Mouse (Mus musculus): Measurements from ENCODE around the gene Siva1. TPM values are rescaled to one million over a fixed set of nuclear protein-coding genes. Genes with fewer than 3 reads are reported as not detected.

Siva1 gene
- 52.6 and 54.5 TPM in 2 replicates for polyA plus RNA-seq (2015; fragmentation: Nextera tagmentation; extraction: Ambion mirVana)

DNA sequence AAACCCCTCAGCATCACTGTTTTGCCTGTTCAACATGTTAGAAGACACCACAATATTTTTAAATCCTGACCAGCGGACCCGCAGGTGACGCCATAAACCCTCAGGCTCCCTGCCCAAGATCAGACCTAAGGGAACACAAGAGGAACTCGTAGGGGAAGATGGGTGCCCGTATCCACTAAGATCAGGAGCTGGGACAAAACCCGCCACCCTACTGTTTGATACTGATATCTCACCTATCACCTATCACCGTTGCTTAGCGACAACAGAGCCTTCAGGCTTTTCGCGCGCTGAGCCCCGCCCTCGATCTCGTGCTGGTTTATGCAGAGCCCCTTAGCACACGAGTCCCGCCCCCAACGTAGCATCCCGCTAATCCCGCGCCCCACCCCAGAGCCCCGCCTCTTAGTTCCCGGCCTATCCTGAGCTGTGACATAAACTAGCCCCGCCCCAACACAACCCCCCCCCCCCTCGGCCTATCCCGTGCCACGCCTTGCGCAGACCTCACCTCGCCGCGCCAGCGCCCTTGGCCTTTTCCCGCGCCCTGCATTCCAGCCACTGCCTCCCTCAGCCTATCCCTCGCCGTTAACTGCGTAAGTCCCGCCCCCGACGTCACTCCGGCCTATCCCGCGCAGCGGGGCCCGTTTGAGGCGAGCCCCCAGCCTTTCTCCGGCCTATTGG, at the start of gene Siva1:
Gene Siva1 (plus strand): TSS at position 500 of the 675 bp plus-strand sequence.
- TF ChIP-seq CTCF (IDR thresholded peaks at IDR 0.05; ENCODE audit: low read depth), result 0 out of 2 replicates have a peak, but pooled peaks have one; percentile 7
- Histone ChIP-seq H3K27ac (ENCODE audit: low read depth, low read length) (peak within 1 kb of the TSS; percentile 73), H3K36me3 (ENCODE audit: control insufficient read depth, insufficient read depth) (0 out of 2 replicates have a peak, but pooled peaks cover 15% of the 10 kb centered on the region), H3K4me2 (replicated peaks; ENCODE audit: low read depth) (peak within 1 kb of the TSS; percentile 91), H3K9me3 (ENCODE audit: control insufficient read depth) (no peaks in the 10 kb centered on the region), H3K9ac (ENCODE audit: low read depth, low read length) (peak within 1 kb of the TSS; percentile 56), H3K4me1 (replicated peaks; ENCODE audit: control insufficient read depth, insufficient read depth, low read length) (no peaks in the 10 kb centered on the region), H3K27me3 (replicated peaks; ENCODE audit: control insufficient read depth, insufficient read depth, low read length) (no peaks in the 10 kb centered on the region), H3K4me3 (ENCODE audit: low read depth, low read length) (peak within 1 kb of the TSS; percentile 54)
- peak; percentile 98 for ATAC-seq
- 1% methylated on average over 45 of the region's 46 CpGs for WGBS

- no peak overlapping the region for H3K9ac ChIP-seq (ENCODE audit: low read depth, low read length)
Measured at GRCm38 (mm10) chr12:112594989-112595388, 49.5 kb upstream of the Siva1 start.

DNA sequence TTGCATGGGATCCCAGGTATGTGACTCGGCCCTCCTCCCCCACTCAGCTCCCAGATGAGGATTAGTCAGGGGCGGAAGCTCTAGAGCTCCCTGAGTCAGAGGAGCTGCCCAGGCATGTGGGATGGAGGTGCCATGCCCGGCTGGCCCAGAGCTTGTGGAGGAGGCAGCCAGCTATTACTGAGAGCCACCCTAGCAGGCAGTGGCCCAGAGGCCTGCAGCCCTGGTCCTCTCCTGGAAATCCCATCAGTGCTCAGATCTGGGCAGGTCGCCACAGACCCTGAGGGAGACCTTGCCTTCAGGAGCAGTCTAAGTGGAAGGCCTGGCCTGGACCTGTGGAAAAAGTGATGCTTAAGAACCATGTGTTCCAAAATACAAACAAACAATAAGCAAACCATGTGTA, 48.9 kb upstream of the Siva1 start:
- H3K4me1 ChIP-seq (replicated peaks; ENCODE audit: control insufficient read depth, insufficient read depth, low read length), result no peaks in the 10 kb centered on the region
- H3K4me2 ChIP-seq (replicated peaks; ENCODE audit: low read depth), result no peak overlapping the region
- no peak overlapping the region for H3K4me3 ChIP-seq (ENCODE audit: low read depth, low read length)
- H3K9me3 ChIP-seq (ENCODE audit: control insufficient read depth), result no peaks in the 10 kb centered on the region
- no peak for ATAC-seq
- no peak overlapping the region for H3K9ac ChIP-seq (ENCODE audit: low read depth, low read length)
- no peak overlapping the region for H3K27ac ChIP-seq (ENCODE audit: low read depth, low read length)
- 87% methylated on average over 4 of the region's 4 CpGs for WGBS
- no peak for TF ChIP-seq CTCF (IDR thresholded peaks at IDR 0.05; ENCODE audit: low read depth)
- H3K36me3 ChIP-seq (ENCODE audit: control insufficient read depth, insufficient read depth), result no peaks in the 10 kb centered on the region
- no peaks in the 10 kb centered on the region for H3K27me3 ChIP-seq (replicated peaks; ENCODE audit: control insufficient read depth, insufficient read depth, low read length)

More at GRCm38 (mm10) chr12:112594989-112595388, 49.5 kb upstream of the Siva1 start:
- no peak for TF ChIP-seq CTCF (IDR thresholded peaks at IDR 0.05; ENCODE audit: low read depth)
- WGBS, result 55% methylated on average over 4 of the region's 4 CpGs
- no peak overlapping the region for H3K27ac ChIP-seq (ENCODE audit: low read depth, low read length)
- H3K4me3 ChIP-seq (ENCODE audit: low read depth, low read length), result no peak overlapping the region
- no peak overlapping the region for H3K4me2 ChIP-seq (replicated peaks; ENCODE audit: low read depth)
- no peaks in the 10 kb centered on the region for H3K9me3 ChIP-seq (ENCODE audit: control insufficient read depth)
- no peaks in the 10 kb centered on the region for H3K36me3 ChIP-seq (ENCODE audit: control insufficient read depth, insufficient read depth)
- no peaks in the 10 kb centered on the region for H3K4me1 ChIP-seq (replicated peaks; ENCODE audit: control insufficient read depth, insufficient read depth, low read length)
- ATAC-seq, result no peak
- no peaks in the 10 kb centered on the region for H3K27me3 ChIP-seq (replicated peaks; ENCODE audit: control insufficient read depth, insufficient read depth, low read length)

DNA sequence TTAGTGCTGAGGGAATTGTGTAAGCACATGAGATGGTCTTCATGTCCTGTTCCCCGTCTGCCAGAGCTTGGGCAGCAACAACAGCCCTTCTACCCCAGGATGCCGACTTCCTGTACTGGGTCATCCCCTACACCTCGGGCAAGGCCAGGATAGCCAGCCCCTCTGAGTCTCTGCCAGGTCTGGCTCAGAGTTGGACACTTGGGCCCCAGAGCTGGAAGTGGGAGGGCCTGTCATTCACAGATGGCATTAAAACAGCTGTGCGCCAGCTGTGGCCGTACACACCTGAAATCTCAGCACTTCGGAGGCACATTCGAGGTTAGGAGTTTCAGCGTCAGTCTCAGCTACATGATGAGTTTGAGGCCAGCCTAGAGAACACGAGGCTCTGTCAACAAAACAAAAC, 48.0 kb upstream of the Siva1 start:
- ATAC-seq, result no peak
- Histone ChIP-seq H3K36me3 (ENCODE audit: control insufficient read depth, insufficient read depth) (no peaks in the 10 kb centered on the region; the same call in 1 of the 2 replicates), H3K9me3 (ENCODE audit: control insufficient read depth) (no peaks in the 10 kb centered on the region), H3K4me1 (replicated peaks; ENCODE audit: control insufficient read depth, insufficient read depth, low read length) (no peaks in the 10 kb centered on the region), H3K4me2 (replicated peaks; ENCODE audit: low read depth) (no peak overlapping the region), H3K27me3 (replicated peaks; ENCODE audit: control insufficient read depth, insufficient read depth, low read length) (no peaks in the 10 kb centered on the region), H3K27ac (ENCODE audit: low read depth, low read length) (no peak overlapping the region), H3K4me3 (ENCODE audit: low read depth, low read length) (no peak overlapping the region), H3K9ac (ENCODE audit: low read depth, low read length) (no peak overlapping the region)
- WGBS, result 78% methylated on average over 9 of the region's 9 CpGs
- TF ChIP-seq CTCF (IDR thresholded peaks at IDR 0.05; ENCODE audit: low read depth), result no peak

DNA sequence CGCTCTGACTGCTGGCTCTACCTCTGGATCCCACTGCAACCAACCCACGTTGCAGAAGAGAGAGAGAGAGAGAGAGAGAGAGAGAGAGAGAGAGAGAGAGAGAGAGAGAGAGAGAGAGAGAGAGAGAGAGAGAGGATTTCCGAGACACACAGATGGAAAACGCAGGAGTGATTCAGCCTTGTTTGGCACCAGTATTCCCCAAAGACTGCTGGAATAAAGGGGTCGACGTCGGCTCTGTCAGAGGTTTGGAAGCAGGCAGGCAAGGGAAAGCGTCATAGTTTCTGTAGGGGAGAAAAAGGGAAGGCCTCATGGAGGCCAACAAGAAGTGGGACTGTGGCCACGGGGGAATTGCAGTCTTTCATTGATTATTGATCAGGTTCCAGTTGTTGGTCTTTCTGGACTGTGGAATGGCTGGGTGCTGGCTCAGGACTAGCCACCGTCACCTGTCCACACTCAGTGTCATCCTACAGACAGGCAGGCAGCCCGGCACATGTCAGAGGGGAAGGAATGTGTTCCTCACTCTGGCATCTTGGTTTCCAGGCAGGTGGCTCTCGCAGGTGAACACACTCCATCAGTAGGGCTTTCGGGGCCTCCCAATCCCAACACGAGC, 47.5 kb upstream of the Siva1 start:
- TF ChIP-seq CTCF (IDR thresholded peaks at IDR 0.05; ENCODE audit: low read depth), result no peak
- WGBS, result 73% methylated on average over 14 of the region's 14 CpGs
- ATAC-seq, result no peak
- H3K9ac ChIP-seq (ENCODE audit: low read depth, low read length), result no peak overlapping the region; the same call in 1 of the 2 replicates
- H3K9me3 ChIP-seq (ENCODE audit: control insufficient read depth), result no peaks in the 10 kb centered on the region
- H3K4me1 ChIP-seq (replicated peaks; ENCODE audit: control insufficient read depth, insufficient read depth, low read length), result no peaks in the 10 kb centered on the region
- no peak overlapping the region for H3K4me3 ChIP-seq (ENCODE audit: low read depth, low read length)
- H3K4me2 ChIP-seq (replicated peaks; ENCODE audit: low read depth), result no peak overlapping the region
- H3K27ac ChIP-seq (ENCODE audit: low read depth, low read length), result no peak overlapping the region
- no peaks in the 10 kb centered on the region for H3K27me3 ChIP-seq (replicated peaks; ENCODE audit: control insufficient read depth, insufficient read depth, low read length)
- no peaks in the 10 kb centered on the region; the same call in 1 of the 2 replicates for H3K36me3 ChIP-seq (ENCODE audit: control insufficient read depth, insufficient read depth)

DNA sequence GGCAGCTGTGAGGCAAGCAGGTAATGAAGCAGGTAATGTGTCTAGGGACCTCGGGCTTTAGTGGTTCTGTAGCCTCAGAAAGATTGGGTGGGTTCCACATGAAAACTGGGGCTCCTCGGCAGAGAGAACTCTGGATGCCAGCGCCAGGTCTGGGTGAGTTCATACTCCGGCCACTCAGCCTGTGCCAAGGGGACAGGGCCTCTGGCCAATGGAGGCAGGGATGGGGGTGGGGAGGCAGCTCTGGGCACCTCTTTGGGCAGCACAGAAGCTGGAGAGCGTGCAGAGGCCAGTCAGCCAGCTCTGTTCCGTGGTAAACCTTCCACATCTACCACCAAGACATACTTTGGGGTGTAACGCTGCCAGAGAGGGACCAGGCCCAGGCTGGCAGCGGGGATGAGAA, 46.9 kb upstream of the Siva1 start:
- no peaks in the 10 kb centered on the region for H3K9me3 ChIP-seq (ENCODE audit: control insufficient read depth)
- 89% methylated on average over 8 of the region's 8 CpGs for WGBS

More for the DNA sequence above, 46.9 kb upstream of the Siva1 start:
- H3K4me3 ChIP-seq (ENCODE audit: low read depth, low read length), result no peak overlapping the region
- ATAC-seq, result no peak
- H3K27me3 ChIP-seq (replicated peaks; ENCODE audit: control insufficient read depth, insufficient read depth, low read length), result no peaks in the 10 kb centered on the region
- no peak overlapping the region for H3K27ac ChIP-seq (ENCODE audit: low read depth, low read length)
- no peak overlapping the region for H3K4me2 ChIP-seq (replicated peaks; ENCODE audit: low read depth)
- no peak for TF ChIP-seq CTCF (IDR thresholded peaks at IDR 0.05; ENCODE audit: low read depth)
- H3K9ac ChIP-seq (ENCODE audit: low read depth, low read length), result no peak overlapping the region
- H3K4me1 ChIP-seq (replicated peaks; ENCODE audit: control insufficient read depth, insufficient read depth, low read length), result no peaks in the 10 kb centered on the region
- H3K36me3 ChIP-seq (ENCODE audit: control insufficient read depth, insufficient read depth), result no peaks in the 10 kb centered on the region; the same call in 1 of the 2 replicates

All from intestine, postnatal 0 days (tissue).